Mouse (Mus musculus) CD4-positive, CD25-positive, alpha-beta regulatory T cell (primary cell): ENCODE data around the gene Nsmce3. TPM values are rescaled to one million over a fixed set of nuclear protein-coding genes. Genes with fewer than 3 reads are reported as not detected.

Experiments
- polyA plus RNA-seq: library from polyadenylated mRNA; unstranded; fragments of 100-300 nt; shearing (Covaris generic); gene quantifications from one replicate; pipeline ENCODE4 v1.2.1, GENCODE M21; 2017

Gene Nsmce3
- 10.2 TPM for polyA plus RNA-seq

DNA sequence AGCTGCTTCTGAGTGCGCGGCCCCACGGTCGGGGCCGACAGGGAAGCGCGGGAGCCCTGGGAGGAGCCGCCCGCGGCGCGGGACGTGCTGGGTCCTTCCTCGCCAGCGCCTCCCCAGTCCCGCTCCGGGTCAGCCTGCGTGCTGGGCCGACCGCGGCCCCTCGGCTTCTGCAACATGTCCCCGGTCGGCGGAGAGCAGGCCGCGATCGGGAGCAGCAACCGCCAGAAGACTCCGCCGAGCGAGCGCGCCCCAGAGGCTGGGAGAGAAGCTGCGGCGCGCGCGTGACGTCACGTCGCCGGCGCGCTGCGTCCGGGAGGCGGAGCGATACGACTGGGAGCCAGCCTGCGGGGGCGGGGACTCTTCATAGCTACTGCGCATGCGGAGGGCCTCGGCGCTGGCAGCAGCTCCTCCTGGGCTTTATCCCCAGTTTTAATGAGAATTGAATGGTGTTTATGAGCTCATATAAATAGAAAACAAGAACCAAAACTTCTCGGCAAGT lies at the start of gene Nsmce3:
Gene Nsmce3 (minus strand): TSS at position 255 of the 499 bp plus-strand sequence.

